Mouse (Mus musculus) CH12.LX (cell line): ENCODE results near the gene Jaml.

Experiments
- CTCF ChIP-seq, 2 experiments: IDR thresholded peaks in 1 of 2; conservative IDR thresholded peaks in 1 of 2; 2 replicates each; pipeline ENCODE4 v1.5.1; 2011 to 2012; ENCODE audit warnings: low read depth in 2 of 2, low read length in 2 of 2, improper control_type of control experiment in 1 of 2, inconsistent platforms in 1 of 2, mild to moderate bottlenecking in 1 of 2, moderate library complexity in 1 of 2
- EP300 ChIP-seq: IDR thresholded peaks from 2 replicates; pipeline ENCODE4 v1.6.1; 2011; ENCODE audit warnings: low read length, improper control_type of control experiment
- GABPA ChIP-seq: IDR thresholded peaks from 2 replicates; pipeline ENCODE4 v1.6.1; 2012; ENCODE audit warnings: low read depth, low read length, improper control_type of control experiment, inconsistent platforms; ENCODE audit not compliant: insufficient replicate concordance
- IRF4 ChIP-seq: IDR thresholded peaks from 2 replicates; pipeline ENCODE4 v1.6.1; 2014; ENCODE audit warnings: low read depth, mild to moderate bottlenecking, inconsistent platforms, low read length, improper control_type of control experiment
- MAFK ChIP-seq: IDR thresholded peaks from 2 replicates; pipeline ENCODE4 v1.6.1; 2011; ENCODE audit warnings: low read length, improper control_type of control experiment; ENCODE audit not compliant: insufficient replicate concordance
- MAZ ChIP-seq: IDR thresholded peaks from 2 replicates; pipeline ENCODE4 v1.6.1; 2012; ENCODE audit warnings: low read depth, mild to moderate bottlenecking, inconsistent platforms, low read length, improper control_type of control experiment, moderate library complexity
- NELFE ChIP-seq: IDR thresholded peaks from 2 replicates; pipeline ENCODE4 v1.6.1; 2011; ENCODE audit warnings: low read depth, low read length, improper control_type of control experiment
- NRF1 ChIP-seq: IDR thresholded peaks from 2 replicates; pipeline ENCODE4 v1.6.1; 2014; ENCODE audit warnings: low read depth, mild to moderate bottlenecking, inconsistent platforms, low read length, improper control_type of control experiment, moderate library complexity
- PAX5 ChIP-seq: IDR thresholded peaks from 2 replicates; pipeline ENCODE4 v1.6.1; 2012; ENCODE audit warnings: low read length, inconsistent platforms, mixed read lengths
- POLR2A ChIP-seq: IDR thresholded peaks from 2 replicates; pipeline ENCODE4 v1.6.1; 2011; ENCODE audit warnings: low read depth, mild to moderate bottlenecking, improper control_type of control experiment, low read length
- SIN3A ChIP-seq: IDR thresholded peaks from 2 replicates; pipeline ENCODE4 v1.6.1; 2012; ENCODE audit warnings: low read length, improper control_type of control experiment, inconsistent platforms
- USF2 ChIP-seq: conservative IDR thresholded peaks from 2 replicates; pipeline ENCODE4 v1.6.1; 2011; ENCODE audit warnings: low read depth, low read length, improper control_type of control experiment
- ZC3H11A ChIP-seq: IDR thresholded peaks from 2 replicates; pipeline ENCODE4 v1.6.1; 2012; ENCODE audit warnings: low read depth, mild to moderate bottlenecking, inconsistent platforms, low read length, improper control_type of control experiment
- ZNF384 ChIP-seq: IDR thresholded peaks from 2 replicates; pipeline ENCODE4 v1.6.1; 2012; ENCODE audit warnings: low read depth, low read length, improper control_type of control experiment, inconsistent platforms

- no peak for TF ChIP-seq CTCF (conservative IDR thresholded peaks at IDR 0.05 in 1 of 2, IDR thresholded peaks at IDR 0.05 in 1 of 2; ENCODE audit: low read depth in 2 of 2, low read length in 2 of 2)
- TF ChIP-seq NRF1, result no peak
- TF ChIP-seq USF2, result no peak
- no peak for TF ChIP-seq POLR2A
- no peak for TF ChIP-seq NELFE
- no peak for TF ChIP-seq ZNF384
- TF ChIP-seq MAZ, result no peak
- no peak for TF ChIP-seq SIN3A
- TF ChIP-seq ZC3H11A, result no peak
- no peak for TF ChIP-seq GABPA
- TF ChIP-seq MAFK, result no peak
- no peak for TF ChIP-seq PAX5
- TF ChIP-seq IRF4, result no peak
- TF ChIP-seq EP300, result no peak
Observed at GRCm38 (mm10) chr9:45049731-45050130, 29.3 kb upstream of the Jaml start.
